Mouse (Mus musculus): Measurements from ENCODE around the gene Cdkl4. TPM values are rescaled to one million over a fixed set of nuclear protein-coding genes. Genes with fewer than 3 reads are reported as not detected.

Gene Cdkl4
- polyA plus RNA-seq, 1 experiment from 2014 or later, result 5.9 TPM

DNA sequence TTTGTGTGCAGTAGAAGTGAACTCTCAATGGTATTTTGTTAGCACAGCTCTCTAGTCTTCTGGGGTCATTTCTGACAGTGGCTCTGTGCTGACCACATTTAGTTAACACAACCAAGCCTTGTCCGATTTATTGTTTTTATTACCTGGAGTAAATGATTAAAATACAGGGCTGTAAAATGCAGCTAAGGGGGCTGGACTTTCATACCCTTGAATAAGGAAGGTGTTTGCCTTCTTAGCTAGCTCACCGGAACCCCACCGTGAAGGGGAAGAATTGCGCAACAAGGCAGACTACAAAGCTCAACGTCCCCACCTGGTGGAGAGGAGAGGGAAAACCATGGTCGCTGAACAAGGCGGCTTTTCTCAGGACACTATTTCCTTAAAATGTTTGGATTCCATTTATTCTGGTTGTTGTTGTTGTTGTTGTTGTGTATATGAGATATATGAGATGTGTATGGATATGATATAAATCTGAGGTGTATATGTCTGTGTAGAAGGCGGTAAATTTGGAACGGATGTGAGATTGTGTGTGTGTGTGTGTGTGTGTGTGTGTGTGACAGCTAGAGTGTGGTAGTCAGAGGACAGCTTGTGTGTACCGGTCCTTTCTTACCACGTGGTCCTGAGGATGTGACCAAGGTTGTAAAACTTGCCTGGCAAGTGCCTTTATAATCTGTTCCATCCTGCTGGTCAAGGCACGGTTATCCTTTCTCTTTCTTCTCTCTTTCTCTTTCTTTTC lies 16.8 kb downstream of the Cdkl4 start:
- peak; percentile 57 for ATAC-seq (ENCODE audit: low read depth)
- H3K27me3 ChIP-seq, result no peaks in the 10 kb centered on the region
- H3K27ac ChIP-seq (replicated peaks), result no peak overlapping the region
- H3K9ac ChIP-seq, result no peak overlapping the region
- no peaks in the 10 kb centered on the region for H3K4me1 ChIP-seq (replicated peaks)
- peak overlapping the region; percentile 20; the same call in 1 of the 2 replicates for H3K4me2 ChIP-seq
- no peak overlapping the region for H3K4me3 ChIP-seq
- H3K9me3 ChIP-seq, result 0 out of 2 replicates have a peak, but pooled peaks cover 3% of the 10 kb centered on the region
- peaks cover 23% of the 10 kb centered on the region for H3K36me3 ChIP-seq
- 20% methylated on average over 12 of the region's 12 CpGs for WGBS

DNA sequence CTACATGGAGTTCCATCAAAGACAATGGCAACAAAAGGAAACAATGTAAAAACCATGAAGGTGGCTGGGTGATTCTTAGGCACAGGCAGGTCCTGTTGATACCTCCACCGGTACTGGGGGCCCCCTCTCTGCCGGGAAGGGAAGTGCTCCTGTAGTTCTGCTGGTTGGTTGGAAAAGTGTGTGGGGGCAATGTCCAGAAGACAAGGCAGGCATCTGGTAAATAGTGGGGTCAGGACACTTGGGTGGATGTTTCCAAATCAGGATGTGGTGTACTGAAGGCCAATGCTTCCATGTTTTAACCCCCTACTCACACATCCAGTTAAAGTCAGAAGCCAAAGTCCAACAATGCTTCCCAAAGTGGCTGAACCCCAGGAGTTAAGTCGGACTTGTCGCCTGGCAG lies 17.9 kb downstream of the Cdkl4 start:
- Histone ChIP-seq H3K4me3 (no peak overlapping the region), H3K4me2 (no peak overlapping the region), H3K27ac (replicated peaks) (no peak overlapping the region), H3K4me1 (replicated peaks) (peaks cover 2% of the 10 kb centered on the region; the same call in 1 of the 2 replicates), H3K36me3 (peaks cover 16% of the 10 kb centered on the region), H3K9me3 (no peaks in the 10 kb centered on the region), H3K9ac (no peak overlapping the region), H3K27me3 (no peaks in the 10 kb centered on the region)
- 90% methylated on average over 4 of the region's 4 CpGs for WGBS
- no peak for ATAC-seq (ENCODE audit: low read depth)

DNA sequence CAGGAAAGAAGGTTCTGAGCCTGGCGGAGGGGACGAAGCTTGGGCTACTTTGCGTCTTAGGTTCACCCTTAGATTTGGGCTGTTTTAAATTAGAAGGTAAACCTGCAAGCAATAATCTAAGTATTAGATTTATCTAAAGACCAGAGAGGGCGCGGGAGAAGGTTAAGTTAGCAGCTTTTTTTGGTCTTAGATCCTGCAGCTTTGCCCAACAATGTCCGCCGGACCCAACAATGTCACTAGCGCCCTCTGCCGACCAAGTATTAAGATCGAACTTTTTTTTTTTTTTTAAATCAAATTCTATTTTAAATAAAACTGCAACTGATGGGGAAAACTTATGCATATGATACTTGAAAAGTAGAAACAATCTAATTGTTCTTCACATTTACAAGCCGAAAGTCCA lies 18.6 kb downstream of the Cdkl4 start:
- Histone ChIP-seq H3K27ac (replicated peaks) (no peak overlapping the region), H3K27me3 (no peaks in the 10 kb centered on the region), H3K36me3 (peaks cover 9% of the 10 kb centered on the region), H3K9ac (no peak overlapping the region), H3K4me2 (no peak overlapping the region), H3K4me3 (no peak overlapping the region), H3K4me1 (replicated peaks) (peaks cover 9% of the 10 kb centered on the region), H3K9me3 (no peaks in the 10 kb centered on the region)
- 45% methylated on average over 11 of the region's 11 CpGs for WGBS
- ATAC-seq (ENCODE audit: low read depth), result no peak

DNA sequence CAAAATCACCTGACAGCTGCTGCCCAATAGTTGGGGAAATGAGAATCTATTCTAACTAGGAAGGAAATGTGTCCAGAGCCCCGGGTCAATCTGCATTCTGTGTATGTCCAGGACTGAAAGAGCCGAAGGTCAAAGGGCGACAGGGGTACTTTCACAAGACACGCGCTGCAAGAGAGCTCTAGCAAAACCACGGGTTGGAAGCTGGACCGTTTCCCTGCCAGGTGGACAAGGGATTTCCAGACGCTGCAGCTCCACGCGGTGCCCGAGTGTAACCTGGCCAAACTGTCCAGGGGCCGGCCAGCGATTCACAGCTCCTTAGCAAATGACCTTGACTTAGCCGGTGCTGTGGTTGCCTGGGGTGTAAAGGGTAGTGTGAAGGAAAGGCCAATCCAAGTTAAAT lies 19.0 kb downstream of the Cdkl4 start:
- peaks cover 8% of the 10 kb centered on the region; the same call in 1 of the 2 replicates for H3K36me3 ChIP-seq
- H3K4me1 ChIP-seq (replicated peaks), result peaks cover 12% of the 10 kb centered on the region
- H3K27ac ChIP-seq (replicated peaks), result no peak overlapping the region
- H3K4me3 ChIP-seq, result no peak overlapping the region
- H3K4me2 ChIP-seq, result no peak overlapping the region
- 80% methylated on average over 14 of the region's 14 CpGs for WGBS
- no peak overlapping the region for H3K9ac ChIP-seq
- no peak for ATAC-seq (ENCODE audit: low read depth)
- no peaks in the 10 kb centered on the region for H3K9me3 ChIP-seq
- no peaks in the 10 kb centered on the region for H3K27me3 ChIP-seq

DNA sequence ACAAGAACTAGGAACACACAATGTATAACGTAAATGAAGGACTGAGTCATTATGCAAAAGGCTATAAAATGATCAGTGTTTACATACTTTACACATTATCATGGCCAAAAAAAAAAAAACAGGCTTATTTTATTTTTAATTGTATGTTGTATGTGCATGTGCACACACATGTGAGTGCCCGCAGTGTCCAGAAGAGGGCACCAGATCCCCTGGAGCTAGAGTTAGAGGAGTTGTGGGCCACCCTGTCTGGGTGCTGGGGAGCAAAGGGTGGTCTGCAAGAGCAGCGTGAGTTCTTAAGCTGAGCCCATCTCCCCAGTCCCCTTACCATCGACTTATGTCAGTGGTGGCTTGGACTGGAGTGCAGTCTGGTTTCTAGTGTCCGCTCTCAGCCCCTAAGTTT lies 20.2 kb downstream of the Cdkl4 start:
- Histone ChIP-seq H3K27ac (replicated peaks) (no peak overlapping the region), H3K4me3 (no peak overlapping the region), H3K9ac (no peak overlapping the region), H3K4me1 (replicated peaks) (peaks cover 12% of the 10 kb centered on the region), H3K9me3 (no peaks in the 10 kb centered on the region), H3K4me2 (no peak overlapping the region), H3K27me3 (no peaks in the 10 kb centered on the region), H3K36me3 (peaks cover 8% of the 10 kb centered on the region; the same call in 1 of the 2 replicates)
- WGBS, result 98% methylated on average over 5 of the region's 5 CpGs
- ATAC-seq (ENCODE audit: low read depth), result no peak

DNA sequence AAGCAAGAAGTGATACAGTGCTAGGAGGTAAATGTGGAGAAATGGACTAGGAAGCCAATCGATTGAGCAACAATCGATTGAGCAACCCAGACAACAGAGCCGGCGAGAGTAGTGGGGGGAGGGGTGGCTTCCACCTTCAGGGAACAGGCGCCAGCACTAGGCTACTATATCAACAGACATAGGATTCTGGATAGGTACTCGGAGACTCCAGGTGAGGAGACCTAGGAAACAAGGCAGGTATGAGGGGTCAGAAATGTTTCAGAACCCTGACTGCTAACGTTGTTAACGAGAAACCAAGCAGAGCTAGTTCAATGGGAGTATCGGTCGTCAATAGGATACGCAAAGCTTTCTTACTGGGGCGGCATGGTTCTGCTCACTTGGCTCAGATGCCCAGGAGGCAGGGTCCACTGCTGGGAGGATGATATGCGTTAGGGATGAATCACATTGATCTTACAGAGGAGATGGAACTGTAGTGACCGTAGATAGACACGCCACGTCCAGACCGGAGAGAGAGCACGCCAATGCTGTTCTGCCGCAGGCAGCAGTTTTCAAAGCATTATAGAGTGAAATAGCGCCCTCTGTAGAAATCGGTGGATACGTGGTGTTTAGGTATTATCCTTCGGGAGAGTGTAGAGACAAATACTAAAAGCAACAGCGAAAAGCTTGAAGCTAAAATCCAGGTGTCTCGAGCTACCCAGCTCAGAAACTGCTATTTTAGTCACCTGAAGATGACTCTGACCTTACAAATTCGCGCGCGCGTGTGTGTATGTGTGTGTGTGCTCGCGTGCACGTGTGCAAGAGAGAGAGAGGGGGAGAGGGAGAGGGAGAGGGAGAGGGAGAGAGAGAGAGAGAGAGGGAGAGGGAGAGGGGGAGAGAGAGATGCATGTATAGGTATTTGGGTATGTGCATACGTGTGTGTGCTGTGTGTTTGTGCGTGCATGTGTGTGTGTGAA lies 24.0 kb downstream of the Cdkl4 start:
- peak; percentile 94 for ATAC-seq (ENCODE audit: low read depth)
- Histone ChIP-seq H3K36me3 (peaks cover 8% of the 10 kb centered on the region; the same call in 1 of the 2 replicates), H3K9me3 (no peaks in the 10 kb centered on the region), H3K4me3 (peak overlapping the region; percentile 57), H3K9ac (peak overlapping the region; percentile 77), H3K4me1 (replicated peaks) (peaks cover 12% of the 10 kb centered on the region), H3K4me2 (peak overlapping the region; percentile 59), H3K27ac (replicated peaks) (peak overlapping the region; percentile 89), H3K27me3 (no peaks in the 10 kb centered on the region)
- WGBS, result 4% methylated on average over 35 of the region's 35 CpGs

DNA sequence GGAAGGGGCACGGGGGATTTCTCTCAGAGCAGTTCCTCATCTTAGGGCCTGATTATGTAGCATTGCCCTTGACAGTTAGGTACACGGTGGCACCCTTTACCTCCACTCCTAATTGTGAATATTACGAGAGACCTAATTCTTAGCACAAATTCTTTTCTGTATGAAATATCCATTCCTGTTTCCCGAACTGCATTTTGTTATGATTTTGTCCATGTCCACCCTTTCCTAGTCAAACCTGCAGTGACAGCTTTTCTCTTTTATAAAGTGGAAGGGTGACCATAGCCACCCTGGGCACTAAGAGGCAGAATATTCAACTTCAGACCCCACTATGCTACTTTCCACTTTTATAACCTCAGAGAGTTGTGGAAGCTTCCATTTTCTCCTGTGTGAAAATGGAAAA lies 25.0 kb downstream of the Cdkl4 start:
- H3K4me3 ChIP-seq, result no peak overlapping the region
- no peak for ATAC-seq (ENCODE audit: low read depth)

DNA sequence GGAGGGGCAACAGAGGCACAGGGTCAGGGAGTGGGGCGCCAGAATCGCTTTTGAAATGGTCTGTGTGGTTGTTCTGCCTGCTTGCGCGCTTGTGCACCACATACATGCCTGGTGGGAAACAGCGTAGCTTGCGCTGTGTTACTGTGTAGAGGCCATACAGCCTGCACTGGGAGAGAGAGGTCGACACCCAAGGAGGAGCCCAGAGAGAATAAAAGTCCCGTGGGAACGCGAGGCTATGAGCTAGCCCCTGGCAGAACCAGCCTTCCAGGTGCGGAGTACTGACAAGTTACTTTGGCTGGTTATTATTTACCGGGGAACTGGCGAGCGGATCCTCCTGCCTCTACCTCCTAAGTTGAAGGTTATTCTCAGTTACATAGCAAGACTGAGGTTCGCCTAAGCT lies 26.6 kb downstream of the Cdkl4 start:
- H3K27me3 ChIP-seq, result no peaks in the 10 kb centered on the region
- ATAC-seq (ENCODE audit: low read depth), result no peak
- H3K9ac ChIP-seq, result no peak overlapping the region
- H3K9me3 ChIP-seq, result no peaks in the 10 kb centered on the region
- no peak overlapping the region for H3K4me3 ChIP-seq
- no peak overlapping the region for H3K4me2 ChIP-seq
- WGBS, result 80% methylated on average over 15 of the region's 15 CpGs
- H3K4me1 ChIP-seq (replicated peaks), result peaks cover 12% of the 10 kb centered on the region
- H3K36me3 ChIP-seq, result no peaks in the 10 kb centered on the region
- no peak overlapping the region for H3K27ac ChIP-seq (replicated peaks)

More for the DNA sequence above, 25.0 kb downstream of the Cdkl4 start:
- no peak overlapping the region for H3K9ac ChIP-seq
- H3K27ac ChIP-seq (replicated peaks), result no peak overlapping the region; the same call in 1 of the 2 replicates
- H3K9me3 ChIP-seq, result no peaks in the 10 kb centered on the region
- peaks cover 12% of the 10 kb centered on the region for H3K4me1 ChIP-seq (replicated peaks)
- peaks cover 8% of the 10 kb centered on the region; the same call in 1 of the 2 replicates for H3K36me3 ChIP-seq
- WGBS, result 84% methylated on average over 4 of the region's 4 CpGs
- no peaks in the 10 kb centered on the region for H3K27me3 ChIP-seq
- peak overlapping the region; percentile 59; the same call in 1 of the 2 replicates for H3K4me2 ChIP-seq

DNA sequence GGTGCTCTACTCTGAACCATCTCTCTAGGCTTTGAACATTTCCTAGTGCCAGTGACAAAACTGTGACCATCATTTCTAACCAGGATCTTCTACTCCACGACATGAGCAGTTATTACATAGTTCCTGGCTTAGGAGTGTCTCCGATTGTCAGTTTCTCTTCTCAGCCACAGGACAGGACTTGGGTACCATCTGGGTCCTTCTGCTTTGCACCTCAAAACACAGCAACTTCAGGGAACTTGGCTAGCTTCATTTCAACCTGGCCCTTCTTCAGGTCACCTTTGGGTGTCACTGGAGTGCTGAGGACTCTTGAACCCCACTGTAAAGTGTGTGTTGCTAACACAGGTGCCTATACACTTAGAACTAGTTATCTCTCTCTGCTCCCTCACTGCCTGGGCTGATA lies 30.8 kb downstream of the Cdkl4 start:
- Histone ChIP-seq H3K27ac (replicated peaks) (no peak overlapping the region), H3K27me3 (no peaks in the 10 kb centered on the region), H3K9ac (no peak overlapping the region), H3K4me3 (no peak overlapping the region), H3K4me1 (replicated peaks) (no peaks in the 10 kb centered on the region), H3K36me3 (no peaks in the 10 kb centered on the region), H3K9me3 (no peaks in the 10 kb centered on the region), H3K4me2 (no peak overlapping the region)
- 84% methylated on average over 2 of the region's 2 CpGs for WGBS
- ATAC-seq (ENCODE audit: low read depth), result no peak

DNA sequence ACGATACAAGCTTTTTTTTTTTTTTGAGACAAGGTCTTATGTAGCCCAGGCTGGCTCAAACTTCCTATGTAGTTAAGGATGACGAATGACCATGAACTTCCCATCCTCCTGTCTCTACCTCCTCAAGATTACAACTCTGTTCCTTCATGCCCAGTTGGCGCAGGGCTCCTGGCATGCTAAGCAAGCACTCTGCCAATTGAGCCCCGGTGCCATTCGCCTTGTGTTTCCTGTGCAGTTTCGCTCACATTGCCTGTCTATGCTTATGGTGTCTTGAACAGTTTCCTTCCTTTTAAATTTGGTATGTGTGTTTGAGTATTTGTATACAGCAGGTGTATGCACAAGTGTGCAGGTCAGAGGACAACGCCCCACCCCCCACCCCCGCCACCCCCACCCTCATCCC lies 31.4 kb downstream of the Cdkl4 start:
- Histone ChIP-seq H3K4me1 (replicated peaks) (no peaks in the 10 kb centered on the region), H3K4me2 (no peak overlapping the region), H3K27me3 (no peaks in the 10 kb centered on the region), H3K36me3 (no peaks in the 10 kb centered on the region), H3K27ac (replicated peaks) (no peak overlapping the region), H3K4me3 (no peak overlapping the region), H3K9me3 (no peaks in the 10 kb centered on the region), H3K9ac (no peak overlapping the region)
- no peak for ATAC-seq (ENCODE audit: low read depth)
- WGBS, result 90% methylated on average over 8 of the region's 8 CpGs

DNA sequence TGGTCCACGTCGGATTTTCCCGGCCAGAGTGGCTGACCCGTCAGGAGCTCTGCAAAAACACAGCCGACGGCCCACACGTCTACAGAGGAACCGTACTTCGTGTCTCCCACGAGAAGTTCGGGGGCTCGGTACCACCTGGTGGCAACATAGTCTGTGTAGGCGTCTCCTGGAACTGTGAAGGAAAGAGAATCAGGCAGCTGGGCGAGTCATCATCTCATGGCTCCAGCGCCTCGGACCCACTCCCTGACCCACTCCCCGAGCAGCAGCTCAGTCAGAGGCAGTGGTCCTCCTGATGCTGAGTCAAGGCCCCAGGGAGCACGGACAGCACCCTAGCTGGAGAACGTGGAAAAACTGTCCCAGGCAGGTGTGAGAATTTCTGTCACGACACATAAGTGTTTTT lies 34.0 kb downstream of the Cdkl4 start:
- WGBS, result 90% methylated on average over 20 of the region's 20 CpGs
- no peaks in the 10 kb centered on the region for H3K36me3 ChIP-seq

DNA sequence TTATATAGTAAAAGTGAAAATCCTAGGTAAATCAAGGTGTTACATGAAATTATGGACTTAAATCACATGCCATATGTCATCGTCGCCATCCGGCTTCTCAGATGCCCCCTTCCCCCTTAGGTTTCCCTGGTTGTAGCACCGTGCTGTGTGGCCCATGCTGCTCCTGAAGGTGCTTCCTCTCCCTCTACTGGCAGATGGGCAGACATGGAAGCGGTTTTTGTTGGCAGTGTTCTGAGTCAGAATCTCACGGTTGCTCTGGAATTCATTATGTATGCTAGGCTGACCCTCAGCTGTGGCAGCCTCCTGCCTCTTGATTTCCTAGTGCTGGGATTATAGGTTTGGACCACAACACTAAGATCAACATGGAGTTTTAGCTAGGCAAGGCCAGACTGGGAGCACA lies 40.5 kb downstream of the Cdkl4 start:
- Histone ChIP-seq H3K4me3 (no peak overlapping the region), H3K9ac (no peak overlapping the region), H3K36me3 (no peaks in the 10 kb centered on the region), H3K9me3 (no peaks in the 10 kb centered on the region), H3K4me1 (replicated peaks) (no peaks in the 10 kb centered on the region), H3K27me3 (no peaks in the 10 kb centered on the region), H3K27ac (replicated peaks) (no peak overlapping the region), H3K4me2 (no peak overlapping the region)
- WGBS, result 65% methylated on average over 6 of the region's 6 CpGs
- no peak for ATAC-seq (ENCODE audit: low read depth)

More for the DNA sequence above, 34.0 kb downstream of the Cdkl4 start:
- Histone ChIP-seq H3K4me2 (no peak overlapping the region), H3K4me1 (replicated peaks) (no peaks in the 10 kb centered on the region), H3K27me3 (no peaks in the 10 kb centered on the region), H3K27ac (replicated peaks) (no peak overlapping the region), H3K9me3 (no peaks in the 10 kb centered on the region), H3K4me3 (no peak overlapping the region), H3K9ac (no peak overlapping the region)
- ATAC-seq (ENCODE audit: low read depth), result no peak

Measured in neural tube, embryonic 13.5 days (tissue).